Mouse (Mus musculus) neutrophil, adult 5-6 weeks (primary cell): ENCODE measurements around the gene Avpr1b. TPM values are rescaled to one million over a fixed set of nuclear protein-coding genes. Genes with fewer than 3 reads are reported as not detected.

Source experiments
- ATAC-seq: fragments of 151-379, 151-347 bp; 2 replicates; pipeline ENCODE4 v1.8.0; 2017; ENCODE audit warnings: mild to moderate bottlenecking, moderate TSS enrichment; ENCODE audit not compliant: insufficient number of reproducible peaks, poor library complexity, low FRiP score, severe bottlenecking; ENCODE audit errors: extremely low read depth
- total RNA-seq: library from RNA; stranded (forward); fragments of 200-1000 nt; gene quantifications from 2 replicates; pipeline ENCODE4 v1.2.3, GENCODE M21; 2017

Gene Avpr1b
- total RNA-seq, 1 experiment from 2014 or later = not detected

- ATAC-seq = no peak
These were observed 61.2 kb downstream of the Avpr1b start for GRCm38 (mm10) chr1:131660266-131660665.

- no peak for ATAC-seq
These were observed 61.9 kb downstream of the Avpr1b start for GRCm38 (mm10) chr1:131660716-131661472.

Other genes with a start within 250 kb of the Avpr1b start
- gene Srgap2, start 71.9 kb upstream of the Avpr1b start, total RNA-seq = 15.3 and 19.4 TPM in 2 replicates
- 0.35 TPM in 1 of 2 replicates, not detected in the other for gene Fam72a, start 71.3 kb upstream of the Avpr1b start, total RNA-seq
- gene Ctse, start 39.1 kb downstream of the Avpr1b start, total RNA-seq = 26.8 and 35.0 TPM in 2 replicates
- 0.86 and 1.0 TPM in 2 replicates for gene Rab7b, start 89.5 kb downstream of the Avpr1b start, total RNA-seq
- gene Slc26a9, start 144.8 kb downstream of the Avpr1b start, total RNA-seq = not detected in 2 replicates
- not detected in 2 replicates for gene Pm20d1, start 198.1 kb downstream of the Avpr1b start, total RNA-seq
- gene Slc41a1, start 228.3 kb downstream of the Avpr1b start, total RNA-seq = 11.1 and 12.5 TPM in 2 replicates